Mouse (Mus musculus): ENCODE measurements around the gene Dgki.

The Dgki gene

GRCm38 (mm10) chr6:37299562-37300390 is at the start of gene Dgki:
Dgki (minus strand) TSS chr6:37300184.
- no peak for DNase-seq (ENCODE audit: low read depth)

GRCm38 (mm10) chr6:37347606-37348005 is 47.6 kb upstream of the Dgki start:
- no peak for DNase-seq (ENCODE audit: low read depth)

- no peak for DNase-seq (ENCODE audit: low read depth)
These were observed 38.1 kb upstream of the Dgki start for GRCm38 (mm10) chr6:37338055-37338454.

- DNase-seq (ENCODE audit: low read depth), result no peak
These were observed 36.9 kb upstream of the Dgki start for GRCm38 (mm10) chr6:37336831-37337260.

- DNase-seq (ENCODE audit: low read depth), result no peak
These were observed 36.4 kb upstream of the Dgki start for GRCm38 (mm10) chr6:37336381-37336780.

GRCm38 (mm10) chr6:37332846-37333245 is 32.9 kb upstream of the Dgki start:
- DNase-seq (ENCODE audit: low read depth), result no peak

GRCm38 (mm10) chr6:37329901-37330864 is 30.2 kb upstream of the Dgki start:
- no peak for DNase-seq (ENCODE audit: low read depth)

GRCm38 (mm10) chr6:37329376-37329775 is 29.4 kb upstream of the Dgki start:
- no peak for DNase-seq (ENCODE audit: low read depth)

- DNase-seq (ENCODE audit: low read depth), result no peak
These were observed 28.7 kb upstream of the Dgki start for GRCm38 (mm10) chr6:37328671-37329070.

GRCm38 (mm10) chr6:37327519-37327918 is 27.5 kb upstream of the Dgki start:
- DNase-seq (ENCODE audit: low read depth), result peak; percentile 25

- DNase-seq (ENCODE audit: low read depth), result peak; percentile 67
These were observed 26.6 kb upstream of the Dgki start for GRCm38 (mm10) chr6:37326603-37326955.

GRCm38 (mm10) chr6:37325906-37326602 is 26.1 kb upstream of the Dgki start:
- DNase-seq (ENCODE audit: low read depth), result no peak

- DNase-seq (ENCODE audit: low read depth), result no peak
These were observed 25.1 kb upstream of the Dgki start for GRCm38 (mm10) chr6:37325076-37325475.

- DNase-seq (ENCODE audit: low read depth), result no peak
These were observed 22.7 kb upstream of the Dgki start for GRCm38 (mm10) chr6:37322641-37323040.

- DNase-seq (ENCODE audit: low read depth), result no peak
These were observed 22.1 kb upstream of the Dgki start for GRCm38 (mm10) chr6:37322088-37322487.

- no peak for DNase-seq (ENCODE audit: low read depth)
These were observed 17.9 kb upstream of the Dgki start for GRCm38 (mm10) chr6:37317904-37318303.

GRCm38 (mm10) chr6:37315440-37315839 is 15.5 kb upstream of the Dgki start:
- no peak for DNase-seq (ENCODE audit: low read depth)

GRCm38 (mm10) chr6:37310601-37311000 is 10.6 kb upstream of the Dgki start:
- no peak for DNase-seq (ENCODE audit: low read depth)

GRCm38 (mm10) chr6:37306616-37307015 is 6.6 kb upstream of the Dgki start:
- no peak for DNase-seq (ENCODE audit: low read depth)

GRCm38 (mm10) chr6:37300492-37300891 is 508 bp upstream of the Dgki start:
- DNase-seq (ENCODE audit: low read depth), result no peak

GRCm38 (mm10) chr6:37298982-37299381 is 1.0 kb downstream of the Dgki start:
- no peak for DNase-seq (ENCODE audit: low read depth)
